8 mouse cellular contexts compared by ENCODE assay signal in the genomic region with DNA sequence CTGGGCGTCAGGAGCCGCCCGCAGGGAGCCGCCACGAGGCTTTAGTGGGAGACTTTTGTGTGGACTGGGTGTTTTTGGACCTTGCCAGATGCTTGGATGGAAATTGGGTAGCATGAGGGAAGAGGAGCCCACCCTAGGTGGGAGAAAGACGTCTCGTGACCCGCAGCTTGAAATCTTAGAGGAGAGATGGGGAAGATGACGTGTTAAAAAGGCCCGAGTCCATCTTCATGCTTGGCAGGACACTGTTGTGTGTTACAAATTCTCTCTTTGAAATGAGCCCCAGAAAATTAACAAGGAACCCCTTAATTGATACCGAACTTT. TPM values are rescaled to one million over a fixed set of nuclear protein-coding genes. Genes with fewer than 3 reads are reported as not detected.
DNase-seq lines count a peak whose midpoint lies in the region; ATAC-seq and TF ChIP-seq lines count a peak whose summit lies in the region.

No protein-coding gene starts in this region.

- peaks cover 16% of the 10 kb centered on the region for H3K79me3 ChIP-seq in C2C12 (ENCODE audit: low read depth)

- no peaks in the 10 kb centered on the region for H3K36me3 ChIP-seq in heart, adult 2 months (ENCODE audit: control insufficient read depth, insufficient read depth, low read length)
- peaks cover 33% of the 10 kb centered on the region for H3K36me3 ChIP-seq in C2C12 (ENCODE audit: control insufficient read depth, insufficient read depth)
- H3K36me3 ChIP-seq in forebrain, embryonic 12.5 days (replicated peaks), result peaks cover 33% of the 10 kb centered on the region
- peaks cover 40% of the 10 kb centered on the region for H3K36me3 ChIP-seq in liver, embryonic 13.5 days

- no peak for TF ChIP-seq EP300 in heart, adult 2 months (IDR thresholded peaks at IDR 0.05; ENCODE audit: insufficient read depth, low read depth, low read length)

- peak overlapping the region; percentile 91 for H3ac ChIP-seq in C2C12 (ENCODE audit: control insufficient read depth, insufficient read length, low read depth)

- 8% methylated on average over 11 of the region's 11 CpGs for WGBS in heart, adult 2 months
- 4% methylated on average over 11 of the region's 11 CpGs for WGBS in forebrain, embryonic 12.5 days
- 5% methylated on average over 11 of the region's 11 CpGs for WGBS in liver, embryonic 13.5 days (ENCODE audit: insufficient replicate concordance)

- TF ChIP-seq POLR2A in heart, adult 2 months (IDR thresholded peaks at IDR 0.05; ENCODE audit: insufficient read depth, low read depth, low read length), result no peak

- peak; percentile 24; the same call in 1 of the 2 replicates for ATAC-seq in forebrain, embryonic 12.5 days (ENCODE audit: low FRiP score)
- ATAC-seq in liver, embryonic 13.5 days (ENCODE audit: low read depth), result no peak
- ATAC-seq in monocyte, adult 5-6 weeks (replicated peaks; ENCODE audit: insufficient number of reproducible peaks, low FRiP score, low TSS enrichment, poor library complexity, severe bottlenecking), result no peak
- no peak for ATAC-seq in megakaryocyte-erythroid progenitor cell, adult 5-6 weeks (replicated peaks; ENCODE audit: low FRiP score, low TSS enrichment, poor library complexity, severe bottlenecking)

- DNase-seq in heart, adult 2 months, result no peak
- DNase-seq in heart, adult 11 months, result no peak
- DNase-seq in liver, embryonic 13.5 days, result no peak
- DNase-seq in gastrocnemius, postnatal 25 days, result no peak

- peak overlapping the region; percentile 93 for H3K9ac ChIP-seq in heart, adult 2 months (ENCODE audit: low read depth, low read length)
- peak overlapping the region; percentile 85 for H3K9ac ChIP-seq in forebrain, embryonic 12.5 days
- peak overlapping the region; percentile 97 for H3K9ac ChIP-seq in liver, embryonic 13.5 days

- peaks cover 2% of the 10 kb centered on the region for H3K4me1 ChIP-seq in heart, adult 2 months (ENCODE audit: control insufficient read depth, insufficient read depth, low read length)
- H3K4me1 ChIP-seq in forebrain, embryonic 12.5 days, result peaks cover 20% of the 10 kb centered on the region
- H3K4me1 ChIP-seq in liver, embryonic 13.5 days (replicated peaks), result peaks cover 71% of the 10 kb centered on the region

- TF ChIP-seq CTCF in heart, adult 2 months (IDR thresholded peaks at IDR 0.05), result no peak
- no peak for TF ChIP-seq CTCF in C2C12 (IDR thresholded peaks at IDR 0.05; ENCODE audit: control insufficient read depth, insufficient read depth, insufficient read length)

- no peaks in the 10 kb centered on the region for H3K79me2 ChIP-seq in heart, adult 2 months (replicated peaks; ENCODE audit: control insufficient read depth, insufficient read depth, low read length)
- H3K79me2 ChIP-seq in C2C12 (ENCODE audit: control insufficient read depth, insufficient read depth), result peaks cover 27% of the 10 kb centered on the region

- no peaks in the 10 kb centered on the region for H3K9me3 ChIP-seq in forebrain, embryonic 12.5 days
- no peaks in the 10 kb centered on the region for H3K9me3 ChIP-seq in liver, embryonic 13.5 days (replicated peaks)

- peak overlapping the region; percentile 88 for H3K4me3 ChIP-seq in heart, adult 2 months
- H3K4me3 ChIP-seq in C2C12 (ENCODE audit: insufficient read depth, poor library complexity, severe bottlenecking), result peak overlapping the region; percentile 78
- H3K4me3 ChIP-seq in forebrain, embryonic 12.5 days (replicated peaks), result peak overlapping the region; percentile 88
- H3K4me3 ChIP-seq in liver, embryonic 13.5 days (replicated peaks), result peak overlapping the region; percentile 92

- H3K27me3 ChIP-seq in heart, adult 2 months (ENCODE audit: control insufficient read depth, insufficient read depth, low read length), result no peaks in the 10 kb centered on the region
- no peaks in the 10 kb centered on the region for H3K27me3 ChIP-seq in C2C12 (ENCODE audit: control insufficient read depth, insufficient read depth, insufficient read length)
- H3K27me3 ChIP-seq in forebrain, embryonic 12.5 days, result no peaks in the 10 kb centered on the region
- no peaks in the 10 kb centered on the region for H3K27me3 ChIP-seq in liver, embryonic 13.5 days

- intact Hi-C loops in heart, adult 2 months (cut with DNase I), result loop anchor here (5.0 kb wide), 3 partner anchors 40 to 360 kb away; partner anchors contain the start of genes B4galt5 and Znfx1

- peak overlapping the region; percentile 82 for H3K4me2 ChIP-seq in forebrain, embryonic 12.5 days
- peak overlapping the region; percentile 73 for H3K4me2 ChIP-seq in liver, embryonic 13.5 days

- H3K27ac ChIP-seq in heart, adult 2 months, result peak overlapping the region; percentile 96
- H3K27ac ChIP-seq in forebrain, embryonic 12.5 days, result peak overlapping the region; percentile 98
- H3K27ac ChIP-seq in liver, embryonic 13.5 days, result peak overlapping the region; percentile 98

TF ChIP-seq in C2C12, 6 proteins besides CTCF, POLR2A, EP300 and RAD21:
- no peak for TF ChIP-seq MYOD1 (IDR thresholded peaks at IDR 0.05; ENCODE audit: control insufficient read depth, insufficient read length, low read depth)
- peak; percentile 61 for TF ChIP-seq MAX (IDR thresholded peaks at IDR 0.05)
TF ChIP-seq in C2C12: peak in this region for 1.

RNA-seq across cellular contexts. Expression of gene Slc9a8, which starts 0.6 kb away (rescaled TPM):
- 10 to 100 TPM; 21.7 to 23.6 TPM for total RNA-seq in heart, adult 2 months (2021)
- polyA plus RNA-seq in heart, adult 2 months (2012; rRNA removed), result 26.1 and 43.8 TPM in 2 replicates
- 19.0 TPM for polyA plus RNA-seq in C2C12 (2012; fragmentation: generic; extraction: Trizol)
- 26.5 and 26.7 TPM in 2 replicates for polyA plus RNA-seq in forebrain, embryonic 12.5 days (2016; fragmentation: Nextera tagmentation; extraction: Ambion mirVana)
- polyA plus RNA-seq in liver, embryonic 13.5 days (2015; fragmentation: Nextera tagmentation; extraction: Ambion mirVana), result 12.0 and 13.4 TPM in 2 replicates
- 34.1 to 52.5 TPM (median 41.5 TPM) in 3 replicates for total RNA-seq in monocyte, adult 5-6 weeks (2017)
- total RNA-seq in gastrocnemius, postnatal 25 days (2021), result 10 to 100 TPM; 23.4 to 27.7 TPM
- total RNA-seq in megakaryocyte-erythroid progenitor cell, adult 5-6 weeks (2014; fragmentation: Nextera tagmentation), result 46.2 and 48.6 TPM in 2 replicates
- total RNA-seq in megakaryocyte-erythroid progenitor cell, adult 5-6 weeks (2017), result 20.5 and 28.3 TPM in 2 replicates
